Comparison of ENCODE assay signal across 13 mouse cellular contexts in genomic region chr10:44599964-44600334, GRCm38 (mm10).
DNase-seq lines count a peak whose midpoint lies in the region; ATAC-seq and TF ChIP-seq lines count a peak whose summit lies in the region.
"Had no signal": no experiment of that assay in that cellular context is flagged by ENCODE, and none has a peak within 500 bp of the region (broad histone marks: within the 10 kb centered on the region; RNA-seq: fewer than 3 reads in every experiment).

No protein-coding gene starts in this region.

- DNase-seq in right cerebral cortex, postnatal 10 days (ENCODE audit: low spot score in 2 of 2), result peak; percentile 32 to 44
- DNase-seq in right cerebral cortex, postnatal 36 days (ENCODE audit: low spot score in 2 of 2), result no peak
- DNase-seq in embryonic facial prominence, embryonic 11.5 days (ENCODE audit: low spot score), result peak; percentile 92
- DNase-seq in layer of hippocampus, adult 2 months (ENCODE audit: low spot score in 2 of 2), result peak; percentile 47 to 48
- DNase-seq in heart, postnatal 10 days, result no peak
- DNase-seq in testis, postnatal 14 days (ENCODE audit: low spot score), result no peak
- DNase-seq: cerebellum, adult 8-10 months; kidney, postnatal 14 days; lung, postnatal 10 days had no signal

- no peaks in the 10 kb centered on the region for H3K36me3 ChIP-seq in embryonic facial prominence, embryonic 11.5 days (replicated peaks; ENCODE audit: control insufficient read depth, insufficient read depth, low read depth, low read length)
- H3K36me3 ChIP-seq in neural tube, embryonic 15.5 days, result no peaks in the 10 kb centered on the region

- 16% methylated on average over 4 of the region's 4 CpGs for WGBS in embryonic facial prominence, embryonic 11.5 days
- WGBS in neural tube, embryonic 15.5 days, result 37% methylated on average over 4 of the region's 4 CpGs

- TF ChIP-seq CTCF in layer of hippocampus, adult 2 months (conservative IDR thresholded peaks at IDR 0.05), result no peak

- H3K9me3 ChIP-seq in embryonic facial prominence, embryonic 11.5 days (replicated peaks; ENCODE audit: control insufficient read depth, low read length), result no peaks in the 10 kb centered on the region
- no peaks in the 10 kb centered on the region for H3K9me3 ChIP-seq in neural tube, embryonic 15.5 days (replicated peaks)

- intact Hi-C loops in heart, postnatal 10 days (cut with DNase I), result no loop called here

- peak overlapping the region; percentile 29 for H3K4me2 ChIP-seq in embryonic facial prominence, embryonic 11.5 days (ENCODE audit: low read depth, low read length)
- H3K4me2 ChIP-seq in neural tube, embryonic 15.5 days, result no peak overlapping the region
- H3K4me2 ChIP-seq: heart, embryonic 11.5 days had no signal

- H3K4me3 ChIP-seq in embryonic facial prominence, embryonic 11.5 days (ENCODE audit: low read depth, low read length), result no peak overlapping the region
- H3K4me3 ChIP-seq in layer of hippocampus, adult 2 months, result 0 out of 2 replicates have a peak overlapping the region, but pooled peaks have one; percentile 1
- no peak overlapping the region for H3K4me3 ChIP-seq in neural tube, embryonic 15.5 days (replicated peaks)

- ATAC-seq in embryonic facial prominence, embryonic 11.5 days (replicated peaks; ENCODE audit: insufficient number of reproducible peaks, low FRiP score, low TSS enrichment, low read depth), result peak; percentile 65; the same call in 1 of the 2 replicates
- peak; percentile 59; the same call in 1 of the 2 replicates for ATAC-seq in neural tube, embryonic 15.5 days (ENCODE audit: low FRiP score)
- ATAC-seq in inflammation-experienced regulatory T-cells, adult 6 months, result no peak
- ATAC-seq: Patski had no signal

- H3K27ac ChIP-seq in embryonic facial prominence, embryonic 11.5 days (replicated peaks; ENCODE audit: low read depth, low read length), result no peak overlapping the region
- H3K27ac ChIP-seq in layer of hippocampus, adult 2 months, result peak overlapping the region; percentile 46; the same call in 1 of the 2 replicates
- H3K27ac ChIP-seq in neural tube, embryonic 15.5 days (replicated peaks), result no peak overlapping the region

- no peaks in the 10 kb centered on the region for H3K27me3 ChIP-seq in embryonic facial prominence, embryonic 11.5 days (ENCODE audit: control insufficient read depth, insufficient read depth, low read length)
- no peaks in the 10 kb centered on the region for H3K27me3 ChIP-seq in neural tube, embryonic 15.5 days (replicated peaks)
- H3K27me3 ChIP-seq: Patski had no signal

- no peaks in the 10 kb centered on the region for H3K4me1 ChIP-seq in embryonic facial prominence, embryonic 11.5 days (ENCODE audit: control insufficient read depth, insufficient read depth, low read length)
- H3K4me1 ChIP-seq in neural tube, embryonic 15.5 days, result no peaks in the 10 kb centered on the region

- H3K9ac ChIP-seq in embryonic facial prominence, embryonic 11.5 days (replicated peaks; ENCODE audit: low read length), result no peak overlapping the region
- no peak overlapping the region for H3K9ac ChIP-seq in neural tube, embryonic 15.5 days (replicated peaks)

Comparison
In these comparisons a context has a peak if more than half of its experiments do, and no peak if none do; other contexts are left out.
1. DNase-seq: peak in right cerebral cortex, postnatal 10 days (2 of 2), embryonic facial prominence, embryonic 11.5 days (single experiment) and layer of hippocampus, adult 2 months (2 of 2); none in right cerebral cortex, postnatal 36 days (0 of 2), heart, postnatal 10 days (0 of 2) and testis, postnatal 14 days (single experiment).